Mouse (Mus musculus): ENCODE measurements around the gene Zfp970.
"Not testable (repeated sequence)": the region's sequence is repeated elsewhere in the genome, so short reads cannot be mapped to it uniquely, and the experiment has no call there.

Zfp970 gene

DNA sequence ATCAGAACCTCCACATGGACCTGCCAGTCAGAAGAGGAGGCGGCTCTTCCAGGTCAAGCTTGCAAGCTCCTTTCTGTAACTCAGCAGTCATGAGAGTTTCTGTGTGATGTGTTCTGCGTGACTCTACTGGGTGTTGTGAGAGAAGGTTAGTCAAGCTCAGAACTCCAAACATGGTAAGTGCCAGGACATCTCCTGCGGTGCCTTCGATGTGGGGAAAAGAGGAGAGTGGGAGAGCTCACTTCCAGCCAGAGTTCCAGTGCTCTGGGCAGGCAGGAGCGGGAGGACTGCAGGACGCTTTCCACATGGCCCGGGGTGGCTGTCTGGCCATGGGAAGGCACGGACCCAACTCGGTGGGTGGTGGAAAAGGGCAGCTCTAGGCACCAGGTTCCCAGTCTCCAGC, at the start of gene Zfp970:
Gene Zfp970 (plus strand): TSS at position 58 of the 400 bp plus-strand sequence.
- in situ Hi-C loops (cut with MseI, MboI), result not testable (repeated sequence)

DNA sequence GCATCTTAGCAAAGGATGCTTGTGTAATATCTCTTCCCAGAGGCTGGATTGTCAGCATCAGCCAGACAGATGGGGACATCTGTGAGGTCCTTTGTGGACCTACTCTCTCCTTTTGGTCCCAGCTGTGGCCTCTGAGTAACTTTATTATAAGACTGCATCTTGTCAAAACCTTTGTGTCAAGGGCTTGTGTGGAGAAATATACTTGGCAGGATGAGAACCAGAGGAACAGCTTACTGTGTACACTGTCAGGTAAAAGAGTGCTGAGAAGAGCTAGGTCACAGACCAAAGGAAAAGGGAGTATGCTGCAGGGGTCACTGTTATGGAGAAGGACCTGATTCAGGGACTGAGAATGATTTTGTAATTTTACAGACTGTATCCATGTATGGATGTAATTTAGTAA, 3.7 kb downstream of the Zfp970 start:
- in situ Hi-C loops (cut with MseI, MboI), result not testable (repeated sequence)

DNA sequence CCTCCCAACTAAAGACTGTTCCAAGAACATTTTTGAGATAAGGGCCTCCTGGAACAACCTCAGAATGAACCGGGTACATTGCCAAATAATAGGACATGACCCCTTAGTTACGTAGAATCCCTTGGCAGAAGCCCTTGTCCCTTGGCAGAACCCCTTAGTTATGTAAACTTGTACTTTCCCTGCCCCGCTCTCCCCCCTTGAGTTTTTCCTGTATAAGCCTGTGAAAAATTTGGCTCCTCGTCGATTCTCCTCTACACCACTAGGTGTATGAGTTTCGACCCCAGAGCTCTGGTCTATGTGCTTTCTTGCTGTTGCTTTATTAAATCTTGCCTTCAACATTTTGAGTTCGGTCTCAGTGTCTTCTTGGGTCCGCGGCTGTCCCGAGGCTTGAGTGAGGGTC, 7.7 kb downstream of the Zfp970 start:
- in situ Hi-C loops (cut with MseI, MboI), result not testable (repeated sequence)

DNA sequence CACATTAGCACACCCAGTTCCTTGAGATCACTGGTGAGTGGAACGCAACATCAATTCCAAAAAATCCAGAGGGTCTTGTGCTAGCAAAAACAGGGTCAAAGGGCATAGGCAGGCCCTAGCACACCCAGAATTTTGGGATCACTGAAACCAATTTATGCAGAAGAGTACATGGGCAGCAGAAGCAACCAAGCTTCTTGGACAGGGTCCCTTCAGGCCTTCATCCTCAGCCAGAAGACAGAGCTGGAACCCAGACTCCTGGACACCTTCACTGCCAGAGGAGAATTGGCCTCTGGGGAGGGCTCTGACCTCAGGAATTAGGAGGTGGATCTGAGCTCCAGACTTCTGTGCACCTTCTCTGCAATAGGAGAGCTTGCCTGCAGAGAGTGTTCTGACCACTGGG, 17.4 kb downstream of the Zfp970 start:
- in situ Hi-C loops (cut with MseI, MboI), result not testable (repeated sequence)

DNA sequence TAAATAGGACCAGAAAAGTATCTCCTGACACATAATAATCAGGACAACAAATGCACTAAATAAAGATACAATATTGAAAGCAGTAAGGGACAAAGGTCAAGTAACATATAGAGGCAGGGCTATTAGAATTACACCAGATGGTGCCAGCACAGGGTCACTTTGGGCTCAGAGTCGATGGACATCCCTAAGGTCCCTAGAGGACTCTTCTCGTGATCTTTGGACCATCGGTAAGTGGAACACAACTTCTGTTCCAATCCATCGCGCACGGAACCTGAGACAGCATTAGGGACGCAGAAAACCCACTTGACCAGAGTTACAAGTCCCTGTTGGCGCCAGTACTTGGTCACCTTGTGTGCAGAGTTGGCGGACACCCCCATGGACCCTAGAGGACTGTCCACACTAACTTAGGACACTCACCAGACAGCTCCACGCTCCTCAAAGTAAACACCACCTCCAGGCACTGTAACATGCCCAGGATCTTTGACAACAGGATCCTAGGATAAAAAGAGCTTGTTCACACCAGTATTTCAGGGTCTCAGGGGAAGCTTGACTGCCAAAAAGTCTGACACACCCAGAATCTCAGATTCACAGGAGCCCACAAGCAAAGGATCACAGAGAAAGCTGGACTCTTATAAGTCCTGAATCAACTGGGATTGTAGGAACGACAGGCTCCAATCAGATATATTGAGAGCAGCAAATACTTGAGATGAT, 18.9 kb downstream of the Zfp970 start:
- in situ Hi-C loops (cut with MseI, MboI), result not testable (repeated sequence)

DNA sequence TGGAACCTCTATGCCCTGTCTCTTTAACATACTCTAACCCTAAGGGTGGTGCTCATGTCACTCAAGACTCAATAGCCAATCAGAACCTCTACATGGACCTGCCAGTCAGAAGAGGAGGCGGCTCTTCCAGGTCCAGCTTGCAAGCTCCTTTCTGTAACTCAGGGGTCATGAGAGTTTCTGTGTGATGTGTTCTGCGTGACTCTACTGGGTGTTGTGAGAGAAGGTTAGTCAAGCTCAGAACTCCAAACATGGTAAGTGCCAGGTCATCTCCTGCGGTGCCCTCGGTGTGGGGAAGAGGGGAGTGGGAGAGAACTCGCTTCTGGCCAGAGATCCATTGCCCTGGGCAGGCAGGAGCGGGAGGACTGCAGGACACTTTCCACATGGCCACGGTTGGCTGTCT, 33.5 kb downstream of the Zfp970 start, which contains the start of gene Gm14403:
Gene Gm14403 (plus strand): TSS at position 149 of the 400 bp plus-strand sequence.
- in situ Hi-C loops (cut with MseI, MboI), result not testable (repeated sequence)

DNA sequence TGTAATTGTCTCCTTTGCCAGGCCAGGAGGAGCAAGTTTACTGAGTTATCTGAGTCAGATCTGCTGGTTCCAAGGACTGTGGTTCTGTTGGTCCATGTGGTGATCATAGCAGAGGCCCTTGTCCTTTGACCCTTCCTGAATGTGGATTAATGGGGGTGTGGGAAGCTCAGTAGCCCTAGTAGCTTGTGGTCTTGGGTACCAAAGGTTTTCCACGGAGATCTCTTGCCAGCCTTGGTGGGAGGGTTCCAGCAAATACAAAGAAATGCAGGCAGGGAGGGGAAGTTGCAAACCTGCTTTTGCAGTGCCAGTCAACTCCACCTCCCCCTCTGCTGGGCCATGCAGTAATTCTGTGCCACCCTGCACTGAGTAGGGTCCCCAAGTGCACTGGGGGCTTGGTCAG, 34.6 kb downstream of the Zfp970 start:
- in situ Hi-C loops (cut with MseI, MboI), result not testable (repeated sequence)

DNA sequence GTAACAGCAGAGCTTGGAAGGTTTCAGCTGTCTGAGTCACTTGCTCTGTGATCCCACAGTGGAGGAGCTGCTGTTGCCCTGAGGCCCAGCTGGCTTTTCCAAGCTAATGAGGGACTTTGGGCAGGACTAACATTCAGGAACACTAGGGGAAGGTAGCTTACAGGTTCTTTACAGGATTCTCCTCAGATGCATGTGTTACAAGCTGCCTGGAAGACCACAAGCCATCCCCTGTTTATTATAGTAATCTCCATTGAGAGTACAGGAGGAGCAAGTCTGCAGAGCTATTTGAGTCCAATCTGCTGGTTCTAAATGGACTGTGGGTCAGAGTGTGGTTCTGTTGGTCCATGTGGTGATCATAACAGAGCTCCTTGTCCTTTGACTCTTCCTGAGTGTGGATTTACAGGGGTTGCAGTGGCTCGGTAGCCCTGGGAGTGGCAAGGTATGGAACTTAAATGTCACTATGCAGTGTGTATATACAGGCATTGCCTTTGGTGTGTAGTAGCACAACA, 40.7 kb downstream of the Zfp970 start:
- in situ Hi-C loops (cut with MseI, MboI), result not testable (repeated sequence)

DNA sequence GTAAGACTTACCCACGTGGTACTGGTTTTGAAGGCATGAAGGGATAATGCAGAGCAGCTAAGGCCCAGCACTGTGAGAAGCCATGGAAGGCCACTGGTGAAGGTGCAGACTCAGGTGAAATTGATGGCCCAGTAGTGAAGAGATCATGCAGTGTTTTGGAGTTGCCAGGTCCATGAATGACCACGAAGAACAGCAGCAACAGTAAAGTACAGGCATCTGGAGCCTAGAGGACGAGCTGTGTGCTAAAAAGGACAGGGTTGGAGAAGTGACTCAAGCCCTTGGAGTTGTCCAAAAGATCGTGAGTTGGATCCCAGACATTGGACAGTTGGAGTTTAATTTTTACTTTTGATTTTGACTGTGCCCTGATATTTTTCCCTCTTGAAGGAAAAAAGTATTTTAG, 46.8 kb downstream of the Zfp970 start:
- in situ Hi-C loops (cut with MseI, MboI), result loop anchor here (10.0 kb wide), 2 partner anchors 523 to 553 kb away; no protein-coding TSS in a partner anchor

DNA sequence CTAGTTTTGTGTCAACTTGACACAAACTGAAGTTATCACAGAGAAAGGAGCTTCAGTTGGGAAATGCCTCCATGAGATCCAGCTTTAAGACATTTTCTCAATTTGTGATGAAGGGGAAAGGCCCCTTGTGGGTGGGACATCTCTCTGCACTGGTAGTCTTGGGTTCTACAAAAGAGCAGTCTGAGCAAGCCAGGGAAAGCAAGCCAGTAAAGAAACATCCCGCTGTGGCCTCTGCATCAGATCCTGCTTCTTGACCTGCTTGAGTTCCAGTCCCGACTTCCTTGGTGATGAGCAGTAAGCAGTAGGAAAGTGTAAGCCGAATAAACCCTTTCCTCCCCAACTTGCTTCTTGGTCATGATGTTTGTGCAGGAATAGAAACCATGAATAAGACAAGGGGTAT, 47.4 kb downstream of the Zfp970 start:
- in situ Hi-C loops (cut with MseI, MboI), result loop anchor here (10.0 kb wide), 2 partner anchors 523 to 553 kb away; no protein-coding TSS in a partner anchor

DNA sequence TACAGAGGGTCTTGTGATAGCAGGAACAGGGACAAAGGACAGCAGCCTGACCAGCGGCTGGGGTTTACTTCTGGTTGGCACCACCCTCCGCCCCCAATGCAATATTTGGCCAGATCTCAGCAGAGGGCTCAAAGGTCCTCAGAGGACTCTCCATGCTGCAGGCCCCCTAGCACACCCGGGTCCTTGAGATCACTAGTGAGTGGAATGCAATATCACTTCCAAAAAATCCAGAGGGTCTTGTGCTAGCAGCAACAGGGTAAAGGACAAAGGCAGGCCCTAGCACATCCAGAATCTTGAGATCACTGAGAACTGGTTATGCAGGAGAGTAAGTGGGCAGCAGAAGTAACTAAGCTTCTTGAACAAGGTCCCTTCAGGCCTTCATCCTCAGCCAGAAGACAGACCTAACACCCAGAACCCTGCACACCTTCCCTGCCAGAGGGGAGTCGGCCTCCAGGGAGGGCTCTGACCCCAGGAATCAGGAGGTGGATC, 49.5 kb downstream of the Zfp970 start:
- in situ Hi-C loops (cut with MseI, MboI), result loop anchor here (10.0 kb wide), 2 partner anchors 521 to 551 kb away; no protein-coding TSS in a partner anchor

DNA sequence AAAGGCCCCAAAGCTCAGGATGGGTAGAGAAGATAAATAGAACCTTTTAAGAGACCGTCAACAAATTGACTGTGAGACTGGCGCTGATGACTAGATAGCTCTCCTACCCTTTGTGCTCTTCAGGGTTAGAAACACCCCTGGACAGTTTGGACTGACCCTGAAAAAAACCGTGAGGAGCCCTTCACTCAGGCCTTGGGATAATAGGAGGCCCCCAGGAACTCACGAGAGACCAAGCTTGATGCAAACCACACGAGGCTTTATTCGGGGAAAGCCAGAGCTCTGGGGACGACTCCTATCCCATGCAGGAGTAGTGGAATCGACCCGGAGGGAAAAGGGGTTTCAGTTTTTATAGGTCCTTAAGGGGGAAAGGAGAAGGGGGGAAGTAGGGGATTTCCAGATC, 53.2 kb downstream of the Zfp970 start:
- in situ Hi-C loops (cut with MseI, MboI), result loop anchor here (10.0 kb wide), 2 partner anchors 517 to 547 kb away; no protein-coding TSS in a partner anchor

DNA sequence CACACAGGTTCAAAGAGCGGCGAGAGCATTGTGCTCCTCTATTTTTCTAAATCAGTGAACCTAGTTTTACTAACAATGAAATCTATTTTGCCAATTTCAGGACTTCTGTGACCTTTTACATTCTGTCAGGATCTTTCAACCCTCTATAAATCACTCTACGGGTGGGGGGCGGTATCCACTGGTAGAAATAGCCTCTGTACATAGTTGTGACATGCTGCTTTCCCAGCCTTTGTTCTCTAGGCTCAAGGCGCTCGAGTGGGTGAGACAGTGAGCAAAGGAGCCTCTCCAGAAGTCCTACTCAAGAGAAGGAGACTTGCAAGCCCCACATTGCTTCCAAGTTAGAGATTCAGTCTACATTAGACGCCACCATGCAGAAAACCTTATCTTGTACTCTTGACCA, 53.8 kb downstream of the Zfp970 start:
- in situ Hi-C loops (cut with MseI, MboI), result loop anchor here (10.0 kb wide), 2 partner anchors 516 to 546 kb away; no protein-coding TSS in a partner anchor

DNA sequence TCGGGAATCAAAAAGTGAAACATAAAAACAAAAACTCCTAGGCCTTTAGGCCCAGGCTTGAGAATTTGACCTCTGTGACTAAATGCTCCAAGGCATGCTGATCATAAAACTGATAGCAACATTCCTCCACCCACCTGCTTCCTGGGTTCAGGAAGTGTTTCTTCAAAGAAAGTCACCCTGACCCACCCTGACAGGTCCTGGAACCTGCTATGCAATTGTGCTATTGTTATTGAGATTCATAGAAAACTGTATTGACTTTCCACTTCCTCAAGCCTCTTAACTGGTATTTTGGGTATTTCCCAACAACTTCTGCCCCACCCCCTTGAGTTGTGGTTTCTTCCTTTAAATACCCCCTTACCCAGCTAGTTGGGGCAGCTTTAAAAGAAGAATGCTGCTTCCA, 54.4 kb downstream of the Zfp970 start:
- in situ Hi-C loops (cut with MseI, MboI), result loop anchor here (10.0 kb wide), 2 partner anchors 516 to 546 kb away; no protein-coding TSS in a partner anchor

DNA sequence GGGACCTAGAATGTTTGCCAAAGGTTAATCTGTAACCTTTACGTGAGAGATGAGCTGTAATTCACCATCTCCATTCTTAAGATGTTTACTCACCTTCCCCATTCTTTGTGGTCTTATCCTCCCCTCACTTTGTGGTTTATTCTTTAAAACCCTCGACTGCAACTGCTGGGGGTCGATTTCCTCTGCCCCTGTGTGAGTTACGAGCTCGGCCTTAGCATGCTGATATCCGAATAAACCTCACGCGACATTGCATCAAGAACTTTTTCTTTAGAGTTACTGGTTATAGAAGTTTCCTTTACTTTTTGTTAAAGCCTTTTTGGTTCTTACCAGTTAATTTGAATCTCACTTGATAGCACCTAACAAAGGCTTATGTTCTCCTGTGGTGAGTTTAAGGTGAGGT, 55.5 kb downstream of the Zfp970 start:
- in situ Hi-C loops (cut with MseI, MboI), result no loop called here

DNA sequence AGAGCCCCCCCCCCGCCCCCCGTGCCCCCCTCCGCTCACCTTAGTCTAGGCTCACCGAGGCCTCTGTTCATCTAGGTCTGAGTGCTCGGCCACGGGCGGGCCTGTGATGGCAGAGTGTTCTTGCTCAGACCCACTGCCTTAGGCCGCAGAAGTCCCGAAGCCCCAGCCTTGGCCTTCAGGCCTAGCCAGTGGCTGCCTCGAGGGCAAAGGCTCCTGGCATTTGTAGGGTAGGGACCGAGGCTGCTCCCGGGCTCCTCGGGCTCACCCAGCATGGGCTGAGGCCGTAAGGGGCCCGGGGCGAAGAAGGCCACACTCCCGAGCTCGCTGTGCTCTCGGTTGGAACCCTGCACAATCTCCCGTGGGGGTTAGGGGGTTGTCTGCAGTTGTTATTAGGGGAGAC, 58.5 kb downstream of the Zfp970 start:
- in situ Hi-C loops (cut with MseI, MboI), result no loop called here

DNA sequence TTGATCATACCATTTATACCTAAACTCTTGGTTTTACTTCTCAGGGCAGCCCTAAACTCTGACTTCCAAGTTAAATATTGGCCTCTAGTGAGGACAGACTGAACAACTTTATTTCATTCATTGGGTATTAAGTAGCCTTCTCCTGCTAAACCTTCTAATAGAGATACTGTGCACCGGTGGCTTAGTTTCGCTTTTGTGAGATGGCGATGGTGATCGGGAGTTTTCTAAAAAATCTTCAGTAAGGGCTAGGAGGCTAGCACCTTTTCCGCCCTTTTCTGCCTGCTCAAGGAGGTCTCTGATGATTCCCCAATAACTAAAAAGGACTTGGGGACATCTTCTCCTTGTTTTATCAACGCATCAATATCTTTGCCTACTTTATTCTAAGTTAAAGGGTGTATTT, 59.1 kb downstream of the Zfp970 start:
- in situ Hi-C loops (cut with MseI, MboI), result not testable (repeated sequence)

DNA sequence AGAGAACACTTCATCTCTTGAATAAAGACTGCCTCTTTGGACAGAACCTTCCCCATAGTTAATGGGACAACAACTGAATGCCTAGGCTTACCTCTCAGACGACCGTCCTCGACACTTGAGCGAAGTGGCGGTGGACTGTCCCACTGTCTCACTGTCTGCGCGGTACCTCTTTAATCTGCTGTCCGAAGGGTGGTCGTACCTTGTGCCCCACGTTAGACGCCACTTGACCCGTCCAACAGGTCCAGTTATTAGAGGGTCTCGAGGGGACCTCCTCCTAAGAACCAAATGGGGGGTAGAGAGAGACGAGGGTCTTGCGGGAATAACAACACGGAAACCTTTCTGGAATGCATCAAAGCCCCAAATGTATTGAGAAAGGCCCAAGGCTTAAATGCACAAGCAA, 59.6 kb downstream of the Zfp970 start:
- in situ Hi-C loops (cut with MseI, MboI), result not testable (repeated sequence)

Measured in mouse trophoblast stem cell (cell line).